Mouse (Mus musculus) layer of hippocampus, adult 9-10 months (tissue): ENCODE data around the gene Zfand4.
"Not testable (repeated sequence)": the region's sequence is repeated elsewhere in the genome, so short reads cannot be mapped to it uniquely, and the experiment has no call there.

ENCODE experiments used
- DNase-seq: peaks from one replicate; pipeline ENCODE4 v3.0.0; 2022; ENCODE audit warnings: low spot score

Gene Zfand4

DNA sequence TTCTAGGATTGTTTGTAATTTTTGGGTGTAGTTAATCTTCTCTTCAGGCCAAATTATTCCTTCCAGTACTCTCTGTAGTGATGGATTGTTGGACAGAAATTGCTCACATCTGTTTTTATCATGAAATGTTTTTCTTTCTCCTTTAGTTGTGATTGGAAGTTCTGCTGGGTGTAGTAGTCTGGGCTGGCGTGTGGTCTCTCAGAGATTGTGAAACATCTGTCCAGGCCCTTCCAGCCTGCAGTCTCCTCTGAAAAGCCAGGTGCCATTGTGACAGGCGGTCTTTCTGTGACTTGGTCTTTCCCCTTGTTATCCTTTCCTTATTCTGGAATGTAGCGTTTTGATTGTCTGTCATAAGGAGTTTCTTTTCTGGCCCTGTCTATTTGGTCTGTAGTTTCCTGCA, 55.2 kb downstream of the Zfand4 start:
- no peak for DNase-seq

DNA sequence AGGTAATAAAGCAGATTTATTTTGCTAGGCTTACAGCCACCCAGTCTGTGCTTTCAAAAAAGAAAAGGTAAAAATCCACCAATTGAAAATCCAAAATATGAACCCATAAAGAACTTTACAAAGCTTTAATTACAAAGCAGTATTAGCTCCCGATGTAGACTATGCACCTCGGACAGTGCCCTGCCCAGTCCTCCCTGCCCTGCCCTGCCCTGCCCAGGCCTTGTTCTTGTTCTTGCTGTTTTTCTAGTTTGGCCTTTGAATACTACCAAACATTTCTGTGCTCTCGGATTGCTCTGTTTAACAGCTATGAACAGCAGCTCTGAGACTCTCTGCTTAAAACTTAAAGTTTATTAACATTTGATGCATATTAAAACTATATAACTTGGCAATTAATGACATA, 62.6 kb downstream of the Zfand4 start:
- no peak for DNase-seq

DNA sequence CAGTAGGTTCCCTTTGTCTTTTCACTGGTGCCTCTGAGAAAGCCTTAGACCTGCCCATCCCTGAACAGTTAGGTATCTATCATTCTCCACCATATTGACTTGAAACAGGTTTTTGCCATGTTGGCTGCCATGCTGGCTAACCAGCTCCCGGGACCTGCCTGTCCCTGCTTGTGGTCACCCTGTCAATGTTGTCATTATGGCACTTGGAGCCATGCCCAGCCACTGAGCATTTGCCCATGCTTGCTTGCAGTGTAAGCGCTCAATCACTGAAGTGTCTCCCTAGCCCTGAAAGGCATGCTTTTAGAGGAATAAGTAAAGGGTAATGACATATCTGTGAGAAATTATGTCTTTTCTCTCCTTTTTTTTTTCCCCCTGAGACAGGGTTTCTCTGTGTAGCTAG, 67.4 kb downstream of the Zfand4 start:
- DNase-seq, result no peak

DNA sequence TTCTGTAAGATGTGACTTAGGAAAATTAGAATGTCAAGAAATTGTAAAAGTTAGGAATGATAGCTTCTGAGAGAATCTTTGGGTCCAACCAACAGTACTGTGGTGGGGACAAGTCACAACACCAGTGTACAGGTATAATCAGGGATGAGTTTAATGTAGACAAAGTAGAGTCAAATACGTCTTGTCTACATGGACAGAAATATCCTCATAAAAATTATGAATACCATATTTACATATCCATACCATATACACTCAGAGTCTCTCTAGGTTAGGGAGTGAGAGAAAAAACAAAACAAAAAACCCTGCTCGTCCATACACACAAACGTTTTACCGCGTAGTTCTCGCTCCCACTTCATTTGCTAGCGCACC, 73.4 kb downstream of the Zfand4 start:
- no peak for DNase-seq

DNA sequence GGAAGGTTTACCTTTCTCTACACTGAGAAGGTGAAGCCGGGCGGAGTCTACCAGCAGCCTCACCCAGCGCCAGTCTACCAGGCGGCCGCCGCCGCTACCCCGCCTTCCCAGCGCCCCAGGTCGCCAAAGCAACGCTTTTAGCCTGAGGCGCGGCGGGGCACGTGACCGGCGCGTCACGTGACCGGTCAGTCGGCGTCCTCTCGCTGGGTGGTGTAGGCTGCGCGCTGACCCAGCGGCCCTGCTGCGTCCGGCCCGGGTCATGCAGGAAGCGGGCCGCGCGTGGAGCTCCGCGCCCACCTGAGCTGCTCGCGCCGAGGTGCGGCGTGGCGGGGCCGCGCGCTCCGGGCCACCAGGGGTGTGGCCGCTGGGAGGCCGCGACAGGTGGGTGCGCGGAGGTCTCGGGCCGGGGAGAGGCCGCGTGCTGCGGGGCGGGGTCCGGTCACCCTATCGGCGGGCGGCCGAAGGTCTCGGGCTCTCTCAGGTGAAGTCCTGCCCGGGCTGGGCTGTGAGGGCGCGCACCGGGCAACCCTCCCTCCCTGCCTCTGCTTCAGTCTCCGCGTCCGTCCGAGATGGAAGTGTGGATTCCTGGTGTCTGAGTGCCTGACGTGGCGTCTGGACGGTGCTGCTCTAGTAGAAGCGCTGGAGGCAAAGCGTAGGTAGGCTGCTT, 73.9 kb downstream of the Zfand4 start, which contains the start of gene March8:
March8 (plus strand) TSS at position 190 of the 667 bp plus-strand sequence.
- DNase-seq, result peak; percentile 52

DNA sequence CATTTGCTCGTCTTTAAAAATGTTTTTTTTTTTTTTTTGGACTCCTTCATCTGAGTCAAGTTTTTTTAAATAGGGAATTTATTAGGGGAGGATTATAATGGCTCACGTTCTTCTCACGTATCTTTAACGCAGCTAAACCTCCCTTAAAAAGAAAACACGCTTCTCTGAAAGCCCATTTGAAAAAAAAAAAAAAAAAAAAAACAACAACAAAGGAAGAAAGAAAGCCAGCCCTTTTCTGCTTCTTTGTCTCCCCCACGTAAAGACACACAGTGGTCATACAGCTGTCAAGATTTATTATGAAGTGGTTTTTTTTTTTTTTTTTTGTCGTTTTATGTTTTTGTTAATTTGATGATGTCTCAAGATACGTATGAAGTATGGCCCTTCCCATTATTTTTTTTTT, 74.5 kb downstream of the Zfand4 start:
- DNase-seq, result no peak

DNA sequence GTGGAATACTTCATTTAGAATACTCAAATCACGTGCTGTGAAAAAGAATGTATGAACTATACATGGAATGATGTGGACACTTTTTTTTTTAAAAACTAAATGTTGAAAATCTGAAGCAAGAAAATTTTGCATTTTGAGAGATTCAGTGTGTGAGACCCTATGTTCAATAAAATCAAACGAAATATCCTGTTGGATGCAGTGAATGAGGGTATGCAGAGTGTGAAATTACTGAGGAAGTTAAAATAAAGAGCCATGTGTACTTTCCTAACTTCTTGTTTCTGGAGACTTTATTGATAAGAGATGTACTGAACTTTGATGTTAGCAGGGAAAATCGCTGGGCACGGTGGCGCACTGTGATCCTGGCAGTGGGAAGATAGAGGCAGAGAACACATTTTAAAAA, 75.1 kb downstream of the Zfand4 start:
- DNase-seq, result no peak

DNA sequence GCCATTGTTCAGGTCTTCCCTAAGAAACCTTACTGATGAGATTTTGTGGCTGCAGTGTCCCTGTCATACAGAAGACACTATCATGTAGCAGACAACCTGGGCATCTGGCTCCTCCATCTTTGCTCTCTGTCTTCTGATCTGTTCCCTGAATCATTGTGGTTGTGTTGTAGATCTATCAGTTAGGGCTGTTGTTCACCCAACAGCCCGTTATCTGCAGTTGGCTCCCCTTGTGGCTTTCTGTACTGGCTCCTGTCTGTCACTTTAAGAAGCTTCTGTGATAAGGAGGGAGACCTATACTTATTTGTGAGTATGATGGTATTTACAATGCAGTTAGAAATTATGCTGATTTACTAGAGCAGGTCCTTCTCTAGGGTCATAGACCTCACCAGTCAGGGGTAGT, 76.5 kb downstream of the Zfand4 start:
- DNase-seq, result no peak

DNA sequence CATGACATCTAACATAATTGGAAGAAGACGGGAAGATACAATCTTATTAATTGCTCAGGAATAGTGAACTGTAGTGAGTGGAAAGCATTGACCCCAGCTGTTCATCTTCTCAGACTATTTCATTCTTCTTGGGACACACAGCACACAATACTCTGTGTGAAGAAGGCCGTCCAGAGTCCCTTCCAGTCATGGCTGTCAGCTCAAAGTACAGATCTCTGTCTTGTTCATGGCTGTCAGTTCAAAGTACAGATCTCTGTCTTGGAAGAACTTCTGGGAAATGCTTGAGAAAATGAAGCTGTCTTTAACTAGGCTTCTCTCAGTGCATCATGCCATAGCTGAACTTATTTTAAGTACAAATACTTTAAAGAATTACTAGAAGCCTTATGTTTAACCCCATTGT, 83.9 kb downstream of the Zfand4 start:
- no peak for DNase-seq

DNA sequence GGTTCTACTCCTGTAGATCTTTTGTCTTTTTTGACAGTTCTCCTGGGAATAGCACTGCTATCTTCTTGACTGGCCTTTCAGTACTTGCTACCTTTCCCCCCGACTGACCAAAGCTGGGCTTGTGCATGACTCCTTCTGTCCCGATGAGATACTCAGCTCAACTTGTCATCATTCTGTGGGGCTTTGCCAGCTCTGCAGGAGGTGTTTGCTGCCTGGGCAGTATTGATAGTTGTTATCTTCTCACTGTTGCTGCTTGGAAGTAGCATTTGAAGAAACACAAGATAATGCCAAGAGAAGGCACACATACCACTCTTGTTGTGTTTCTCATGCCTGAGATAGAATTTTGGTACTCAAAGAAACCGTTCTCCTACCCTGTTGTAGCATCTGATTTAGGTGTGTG, 86.0 kb downstream of the Zfand4 start:
- no peak for DNase-seq

DNA sequence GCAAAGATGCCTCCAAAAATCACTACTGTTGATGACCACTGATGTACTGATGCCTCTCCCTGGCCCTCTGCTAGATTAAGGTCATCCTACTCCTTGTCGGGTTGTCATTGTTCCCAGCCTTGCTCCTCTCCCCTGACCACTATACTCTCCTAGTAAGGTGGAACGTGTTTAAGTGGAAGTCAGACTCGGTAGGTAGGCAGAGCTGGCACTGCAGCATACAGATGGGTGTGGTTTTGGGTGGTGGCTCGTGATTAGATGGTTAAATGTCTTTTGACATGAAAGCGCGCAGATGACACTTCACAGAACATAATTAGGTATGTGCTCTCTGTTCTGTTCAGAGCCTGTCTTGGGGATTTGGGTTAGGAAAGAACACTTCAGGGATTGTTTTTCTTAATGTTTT, 86.6 kb downstream of the Zfand4 start:
- no peak for DNase-seq

DNA sequence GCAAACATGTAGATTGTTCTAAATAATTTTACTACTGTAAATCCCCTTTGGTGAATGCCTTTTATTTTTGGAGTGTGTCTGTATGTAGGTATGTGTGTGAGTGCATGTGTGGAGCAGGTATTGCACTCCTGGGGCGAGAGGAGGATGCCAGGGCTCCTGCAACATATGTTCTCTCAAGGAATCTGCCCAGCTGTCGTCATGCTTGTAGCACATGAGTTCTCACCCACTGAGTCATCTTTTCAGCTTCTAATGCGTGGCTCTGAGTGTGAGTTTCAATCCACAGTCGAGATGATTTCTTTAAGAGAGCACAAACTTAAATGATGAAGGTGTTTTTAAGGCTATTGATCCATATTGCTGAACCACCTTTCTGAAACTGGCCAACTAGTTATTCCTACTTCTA, 87.5 kb downstream of the Zfand4 start:
- DNase-seq, result no peak

DNA sequence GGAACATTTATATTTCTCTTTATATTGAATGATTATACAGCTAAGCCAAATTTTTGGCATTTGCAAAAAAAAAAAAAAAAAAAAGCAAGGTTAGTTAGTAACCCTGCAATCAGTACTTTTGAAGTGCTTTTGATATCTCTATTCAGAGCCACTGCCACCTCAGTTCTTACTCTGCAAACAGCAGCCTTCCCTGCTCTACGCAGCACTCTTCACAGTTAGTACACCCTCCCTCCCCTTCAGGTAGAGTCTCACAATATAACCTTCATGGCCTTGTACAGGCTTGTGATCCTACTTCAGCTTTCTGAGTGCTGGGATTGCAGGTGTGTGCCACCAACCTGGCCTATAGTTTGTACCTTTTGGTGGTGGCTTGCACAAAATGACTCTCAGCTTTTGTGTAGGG, 89.4 kb downstream of the Zfand4 start:
- DNase-seq, result no peak

DNA sequence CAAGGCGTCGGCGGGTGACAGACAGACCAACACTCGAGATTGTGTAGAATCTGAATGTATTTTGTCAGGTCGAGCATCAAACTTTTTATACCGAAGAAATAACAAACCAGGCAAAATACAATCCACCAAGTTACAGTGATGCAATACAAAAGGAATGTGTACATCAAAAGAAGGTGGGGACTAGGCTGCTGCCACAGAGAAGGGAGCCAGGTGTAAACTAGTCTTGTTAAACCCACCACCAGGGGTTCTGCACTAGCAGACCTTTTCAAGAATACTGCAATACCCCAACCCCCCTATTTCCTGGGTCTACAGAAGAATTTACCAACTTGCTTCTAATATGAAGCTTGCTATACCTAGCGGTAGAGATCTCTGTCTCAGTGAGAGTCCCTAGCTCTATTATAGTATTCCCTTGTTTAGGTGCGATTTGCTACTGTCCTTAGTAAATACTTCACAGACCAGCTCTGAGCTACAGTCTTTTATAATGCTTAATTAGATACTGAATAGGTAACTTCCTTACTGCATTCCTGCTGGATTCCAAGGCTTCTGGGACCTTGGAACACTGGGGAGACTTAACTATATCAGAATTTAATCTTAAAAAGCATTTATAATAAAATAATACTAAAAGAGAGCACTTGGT, 92.4 kb downstream of the Zfand4 start:
- not testable (repeated sequence) for DNase-seq

DNA sequence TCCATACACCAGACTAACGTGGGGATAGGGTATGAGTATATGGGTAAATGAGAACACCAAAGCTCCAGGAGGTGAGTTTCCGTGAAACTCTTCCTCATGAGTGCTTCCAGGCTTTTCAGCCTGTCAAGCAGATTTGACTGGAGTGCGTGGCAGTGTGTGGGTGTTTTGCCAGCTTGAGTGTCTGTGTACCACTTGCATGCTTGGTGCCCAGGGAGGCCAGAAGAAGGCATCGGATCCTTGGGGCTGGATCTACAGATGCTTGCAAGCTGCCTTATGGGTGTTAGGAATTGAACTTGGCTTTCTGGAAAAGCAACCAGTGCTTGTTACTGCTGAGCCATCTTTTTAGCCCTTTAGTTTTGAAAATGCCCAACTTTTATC, 92.9 kb downstream of the Zfand4 start:
- DNase-seq, result no peak

DNA sequence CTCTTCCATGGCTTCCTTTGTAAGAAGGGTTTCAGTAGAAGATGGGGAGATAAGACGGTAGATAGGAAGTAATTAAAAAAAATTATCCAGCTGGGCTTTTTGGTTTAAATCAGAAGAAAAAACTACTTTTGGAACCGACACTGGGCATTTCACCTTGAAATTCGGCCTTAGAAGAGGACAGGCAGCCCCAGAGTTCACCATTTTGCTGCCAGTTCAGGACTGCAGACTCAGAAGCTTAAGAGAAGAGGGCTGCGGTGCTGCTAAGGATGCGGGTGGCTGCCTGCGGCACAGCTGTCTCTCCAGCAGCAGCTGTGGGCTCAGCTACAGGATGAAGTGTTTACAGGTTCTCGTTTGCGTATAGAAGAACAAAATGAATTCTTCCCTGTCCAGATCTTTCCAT, 94.0 kb downstream of the Zfand4 start:
- no peak for DNase-seq

DNA sequence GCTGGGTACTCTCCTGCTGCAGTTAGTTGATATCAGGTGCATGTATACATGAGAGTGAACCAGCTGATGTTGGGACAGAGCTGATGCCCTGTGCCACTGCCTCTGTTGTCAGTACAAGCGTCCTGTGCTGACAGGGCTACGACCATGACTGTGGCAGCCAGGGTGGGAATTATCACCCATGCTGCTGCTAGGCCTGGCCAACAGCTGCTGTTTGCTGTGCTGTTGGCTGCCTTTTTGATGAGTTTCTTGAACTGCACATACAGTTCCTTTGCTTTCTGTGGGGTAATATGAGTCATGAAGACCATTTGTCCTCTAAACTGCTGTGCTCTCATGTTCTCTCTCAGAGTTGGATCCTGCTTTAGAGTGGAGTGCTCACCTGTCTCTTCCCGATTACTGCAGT, 95.2 kb downstream of the Zfand4 start:
- no peak for DNase-seq

DNA sequence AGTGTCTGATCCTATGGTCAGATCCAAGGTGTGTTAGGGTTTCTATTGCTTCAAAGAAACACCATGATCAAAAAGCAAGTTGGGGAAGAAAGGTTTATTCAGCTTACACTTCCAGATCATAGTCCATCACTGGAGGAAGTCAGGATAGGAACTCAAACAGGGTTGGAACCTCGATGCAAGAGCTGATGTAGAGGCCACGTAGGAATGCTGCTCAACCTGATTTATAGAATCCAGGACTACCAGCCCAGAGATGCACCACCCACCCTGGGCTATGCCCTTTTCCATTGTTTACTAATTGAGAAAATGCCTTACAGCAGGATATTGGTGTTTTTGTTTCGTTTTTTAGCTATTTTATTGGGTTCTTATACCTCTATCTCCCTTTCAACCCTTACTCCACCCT, 97.4 kb downstream of the Zfand4 start:
- DNase-seq, result no peak

DNA sequence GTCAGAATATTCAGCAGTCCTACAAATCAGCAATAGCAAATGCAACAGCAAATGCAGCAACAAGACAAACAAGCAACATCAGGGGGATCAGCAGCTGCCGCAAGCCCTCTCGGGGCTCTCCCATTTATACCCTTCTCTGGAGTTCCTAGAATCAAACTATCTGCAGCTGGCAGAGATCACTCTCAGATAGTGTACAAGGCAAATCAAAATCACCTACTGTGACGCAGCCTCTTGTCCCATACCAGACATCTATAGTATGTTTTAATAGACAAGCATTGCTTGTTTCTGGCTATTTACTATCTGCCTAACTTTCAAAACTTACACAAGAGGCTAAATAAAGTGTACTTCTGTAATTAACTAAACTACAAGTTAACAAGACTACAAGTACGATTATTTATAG, 98.0 kb downstream of the Zfand4 start:
- no peak for DNase-seq

DNA sequence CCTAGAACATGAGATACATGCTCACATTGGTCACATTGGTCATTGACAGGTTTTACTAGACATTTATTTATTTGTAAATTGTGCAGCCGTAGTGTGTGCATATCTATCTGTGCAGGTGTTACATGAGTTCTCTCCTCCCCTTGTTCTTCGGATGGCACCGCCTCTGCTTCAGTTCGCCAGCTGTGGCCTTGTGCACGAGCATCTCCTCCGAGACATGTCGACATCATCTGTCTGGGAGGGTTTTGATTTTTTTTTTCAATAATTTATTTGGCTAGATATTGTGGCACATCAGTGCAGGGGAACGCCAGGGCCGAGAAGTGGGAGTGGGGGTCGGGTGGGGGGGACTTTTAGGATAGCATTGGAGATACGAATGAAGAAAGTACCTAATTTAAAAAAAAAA, 103.9 kb downstream of the Zfand4 start:
- DNase-seq, result no peak

DNA sequence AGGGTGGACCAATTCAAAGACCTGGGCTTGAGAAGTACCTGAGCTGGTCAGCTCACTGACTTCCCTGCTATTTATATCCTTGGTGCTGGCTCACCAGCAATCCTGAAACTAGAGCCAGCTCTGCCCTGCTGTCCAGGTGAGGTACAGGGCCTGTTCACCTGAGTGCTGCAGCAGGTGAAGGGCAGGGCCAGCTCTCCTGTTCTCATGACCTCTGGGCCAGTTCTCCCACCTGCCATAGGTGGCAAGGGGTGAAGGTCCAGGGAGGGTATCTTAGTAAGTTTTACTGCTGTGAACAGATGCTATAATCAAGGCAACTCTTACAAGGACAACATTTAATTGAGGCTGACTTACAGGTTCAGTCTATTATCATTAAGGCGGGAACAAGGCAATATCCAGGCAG, 105.8 kb downstream of the Zfand4 start:
- DNase-seq, result no peak

DNA sequence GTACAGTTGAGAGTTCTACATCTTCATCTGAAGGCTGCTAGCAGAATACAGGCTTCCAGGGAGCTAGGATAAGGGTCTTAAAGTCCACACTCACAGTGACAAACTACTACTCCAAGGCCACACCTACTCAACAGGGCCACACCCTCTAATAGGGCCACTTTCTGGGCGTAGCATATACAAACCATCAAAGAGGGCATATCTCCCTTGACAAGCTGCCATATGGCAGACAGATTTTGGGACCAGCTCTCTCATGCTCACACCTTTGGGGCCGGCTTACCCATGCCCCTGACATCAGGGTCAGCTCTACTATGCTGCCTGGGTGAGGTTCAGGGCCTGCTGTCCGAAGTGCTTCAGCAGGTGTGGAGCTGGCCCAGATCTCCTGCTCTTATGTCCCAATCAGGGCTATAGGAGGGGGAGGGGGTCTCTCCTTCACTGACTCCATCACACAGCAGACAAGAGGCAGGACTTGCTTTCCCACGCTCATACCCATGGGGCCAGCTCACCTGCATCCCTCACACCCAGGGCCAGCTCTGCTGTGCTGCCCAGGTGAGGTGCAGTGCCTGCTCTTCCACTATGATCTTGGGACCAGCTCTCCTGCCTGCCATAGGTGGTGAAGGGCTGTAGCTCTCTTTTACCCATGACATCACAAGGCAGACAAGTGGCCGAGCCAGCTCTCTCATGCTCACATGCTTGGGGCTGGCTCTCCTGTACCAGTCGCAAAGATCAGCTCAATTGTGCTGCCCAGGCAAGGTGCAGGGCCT, 106.4 kb downstream of the Zfand4 start:
- DNase-seq, result no peak

DNA sequence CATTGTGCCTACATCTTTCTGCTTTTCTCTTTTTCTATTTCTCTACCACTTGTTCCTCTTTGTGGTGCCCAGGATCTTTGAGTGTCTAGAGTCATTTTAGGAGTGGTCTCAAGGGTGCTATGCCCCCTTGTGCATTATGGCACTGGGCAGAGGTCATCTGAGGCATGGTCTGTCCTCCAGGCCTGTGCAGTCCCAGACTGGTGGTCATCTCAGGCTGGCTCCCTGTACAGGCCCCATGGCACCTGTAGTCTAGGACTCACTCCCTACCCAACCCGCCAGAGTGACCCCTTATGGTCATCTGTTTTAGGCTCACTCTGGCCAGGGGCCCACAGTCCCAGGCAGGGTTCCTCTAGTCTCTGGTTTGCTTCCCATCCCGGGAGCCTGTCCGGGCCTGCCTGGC, 107.5 kb downstream of the Zfand4 start:
- DNase-seq, result no peak

DNA sequence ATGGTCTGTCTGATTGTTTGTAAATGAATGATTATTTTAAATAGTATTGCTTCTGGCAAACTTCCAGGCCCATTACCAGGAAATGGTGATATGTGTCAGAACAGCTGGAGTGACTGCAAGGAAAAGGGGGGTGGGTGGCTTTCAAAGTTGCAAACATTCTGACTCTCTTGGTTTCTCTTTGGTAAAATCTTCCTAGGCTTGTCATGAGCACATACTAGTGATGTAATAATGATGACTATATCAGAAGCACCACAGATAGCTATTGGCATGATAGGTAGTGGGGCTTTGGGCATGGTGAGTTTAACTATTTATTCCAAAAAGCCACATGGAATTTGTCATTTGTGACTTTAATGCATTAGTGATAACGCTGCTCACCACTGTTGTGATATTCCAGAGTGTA, 110.1 kb downstream of the Zfand4 start:
- DNase-seq, result no peak
